Mouse (Mus musculus) monocyte, adult 2 months (primary cell): ENCODE measurements at regions not wholly inside any gene's neighbourhood (a gene's known extent, or its start where the extent isn't known, plus 50 kb on each side); places are given as distances from the start of the nearest gene placed in this dataset.

Source experiments
- DNase-seq, 2 experiments: peaks; one replicate each; pipeline ENCODE4 v3.0.0; 2022; ENCODE audit warnings: low spot score in 2 of 2, low read depth in 1 of 2

DNA sequence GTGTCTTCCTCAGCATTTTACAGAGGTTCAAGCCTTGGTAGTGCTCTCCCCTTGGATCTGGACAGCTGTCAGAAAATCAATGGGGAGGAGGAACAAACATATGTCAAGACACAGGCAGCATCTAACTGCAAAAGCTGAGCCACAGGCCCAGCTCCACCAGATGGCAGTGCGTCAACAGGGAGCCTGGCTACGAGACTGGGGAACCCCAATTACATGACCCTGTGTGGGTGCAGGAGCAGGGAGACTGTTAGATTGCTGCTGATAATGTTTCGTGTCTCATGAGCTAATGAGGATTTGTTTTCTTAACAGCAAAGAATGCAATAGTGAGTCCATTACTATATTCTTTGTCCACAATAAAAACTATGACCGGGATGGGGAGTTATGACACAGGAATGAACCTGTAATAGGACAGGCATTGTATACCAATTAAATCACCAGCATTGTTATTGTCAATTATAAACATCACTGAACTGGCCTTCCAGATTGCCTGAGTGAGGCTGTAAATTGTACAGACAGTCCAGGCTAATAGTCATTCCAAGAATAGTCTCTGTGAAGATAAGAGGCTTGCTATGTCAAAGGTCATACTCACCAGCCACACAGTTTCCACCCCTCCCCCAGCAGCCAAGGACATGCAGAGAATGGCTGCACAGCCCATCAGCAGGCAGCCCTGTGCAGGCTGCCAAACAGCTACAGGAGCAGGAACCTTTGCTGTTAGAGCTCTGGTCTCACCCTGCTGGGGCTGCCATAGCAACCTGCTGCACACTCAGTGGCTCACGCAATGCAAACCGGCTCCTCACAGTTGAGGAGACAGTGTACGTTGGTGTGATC is 58.8 kb upstream of the Barx2 start:
- no peak for DNase-seq

DNA sequence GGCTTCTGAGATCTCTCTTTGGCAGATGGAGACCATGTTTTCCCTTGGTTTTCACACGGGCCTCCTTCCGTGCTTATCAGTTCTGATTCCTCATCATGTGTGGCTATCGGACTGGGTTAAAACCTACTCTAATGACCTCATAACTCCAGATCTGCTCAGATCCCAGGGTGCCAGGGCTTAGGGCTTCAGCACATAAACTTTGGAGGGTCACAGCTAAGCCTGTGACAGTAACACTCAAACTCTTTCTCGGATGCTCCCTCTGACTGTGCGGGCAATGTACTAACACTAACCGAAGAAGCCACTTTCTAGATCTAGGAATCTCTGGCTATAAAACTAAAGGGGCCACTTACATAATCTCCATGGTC is 59.3 kb upstream of the Barx2 start:
- no peak for DNase-seq

DNA sequence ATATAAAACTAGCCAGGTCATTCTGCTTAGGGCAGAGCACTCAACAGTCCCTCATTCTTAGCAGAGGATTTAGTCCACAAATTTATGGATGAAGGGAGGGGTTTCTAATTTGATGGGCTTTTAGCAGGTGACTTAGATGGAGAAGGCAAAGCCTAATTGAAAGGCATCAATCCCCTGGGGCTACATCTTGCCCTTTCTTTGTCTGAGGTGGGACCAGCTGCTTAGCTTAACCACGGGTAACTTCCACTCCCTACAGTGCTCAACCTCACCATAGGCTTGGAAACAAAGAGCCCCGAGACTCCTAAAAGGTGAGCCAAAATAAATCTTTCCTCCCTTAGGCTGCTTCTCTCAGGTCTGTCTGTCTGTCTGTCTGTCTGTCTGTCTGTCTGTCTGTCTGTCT is 62.9 kb upstream of the Barx2 start:
- DNase-seq = no peak

- DNase-seq = no peak
These were observed 64.8 kb upstream of the Barx2 start for GRCm38 (mm10) chr9:31978071-31978470.

GRCm38 (mm10) chr9:31979211-31979610 is 65.9 kb upstream of the Barx2 start:
- no peak for DNase-seq

GRCm38 (mm10) chr9:31980459-31980858 is 67.2 kb upstream of the Barx2 start:
- DNase-seq = no peak

DNA sequence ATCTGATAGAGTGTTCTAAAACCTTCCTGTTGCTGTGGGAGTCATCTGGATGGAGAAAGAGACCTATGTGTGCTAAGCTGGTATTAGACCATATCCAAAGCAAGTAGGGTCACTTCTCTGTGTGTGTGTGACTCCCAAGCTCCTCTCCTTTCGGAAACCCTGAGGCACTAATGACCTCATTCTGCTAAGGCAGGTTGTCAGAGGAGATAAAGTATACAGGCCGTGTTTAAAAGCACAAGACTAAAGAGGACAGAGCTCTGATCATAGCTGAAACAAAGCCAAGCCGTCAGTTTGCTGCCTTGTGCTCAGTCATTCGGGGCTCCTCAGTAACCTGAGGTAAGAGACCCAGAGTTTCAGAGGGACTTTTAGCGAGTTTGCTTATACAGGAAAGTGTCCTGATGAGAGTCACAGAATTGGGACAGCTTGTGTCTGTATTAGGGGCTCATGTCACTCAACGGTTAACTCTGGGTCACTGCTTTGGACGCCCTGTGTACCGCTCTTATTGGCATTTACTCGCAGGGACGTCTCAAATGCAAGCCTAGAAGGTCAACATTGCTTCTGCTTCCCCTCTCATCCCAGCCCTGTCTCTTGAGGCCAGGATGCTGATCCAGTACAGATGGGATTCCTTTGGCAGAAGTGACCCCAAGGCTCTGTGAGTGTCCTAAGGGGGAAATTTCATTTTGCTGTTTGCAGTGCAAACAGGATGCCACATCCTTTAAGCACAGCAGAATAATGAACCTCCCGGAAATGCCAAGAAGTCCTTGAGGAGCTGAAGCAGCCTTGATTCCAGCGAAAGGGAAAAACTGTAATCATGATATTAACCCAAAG is 70.7 kb upstream of the Barx2 start:
- DNase-seq = no peak

DNA sequence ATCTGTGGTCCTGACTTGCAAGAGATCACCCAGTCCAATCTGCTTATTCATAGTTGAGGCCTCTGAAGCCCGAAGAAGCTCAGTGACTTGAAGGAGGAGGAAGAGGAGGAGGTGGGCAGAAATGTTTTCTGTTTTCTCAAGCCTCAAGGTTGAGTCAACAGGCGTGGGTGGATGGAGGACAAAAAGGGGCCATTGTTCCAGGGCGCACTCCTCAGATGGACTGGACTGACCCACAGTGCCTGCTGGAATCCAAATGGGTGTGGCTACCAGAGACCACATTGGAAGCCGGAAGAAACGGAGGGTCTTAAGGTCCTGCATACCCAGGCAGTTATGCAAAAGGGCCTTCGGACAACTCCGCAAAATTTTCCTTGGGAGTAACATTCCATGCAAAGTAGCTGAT is 75.6 kb upstream of the Barx2 start:
- DNase-seq = no peak

DNA sequence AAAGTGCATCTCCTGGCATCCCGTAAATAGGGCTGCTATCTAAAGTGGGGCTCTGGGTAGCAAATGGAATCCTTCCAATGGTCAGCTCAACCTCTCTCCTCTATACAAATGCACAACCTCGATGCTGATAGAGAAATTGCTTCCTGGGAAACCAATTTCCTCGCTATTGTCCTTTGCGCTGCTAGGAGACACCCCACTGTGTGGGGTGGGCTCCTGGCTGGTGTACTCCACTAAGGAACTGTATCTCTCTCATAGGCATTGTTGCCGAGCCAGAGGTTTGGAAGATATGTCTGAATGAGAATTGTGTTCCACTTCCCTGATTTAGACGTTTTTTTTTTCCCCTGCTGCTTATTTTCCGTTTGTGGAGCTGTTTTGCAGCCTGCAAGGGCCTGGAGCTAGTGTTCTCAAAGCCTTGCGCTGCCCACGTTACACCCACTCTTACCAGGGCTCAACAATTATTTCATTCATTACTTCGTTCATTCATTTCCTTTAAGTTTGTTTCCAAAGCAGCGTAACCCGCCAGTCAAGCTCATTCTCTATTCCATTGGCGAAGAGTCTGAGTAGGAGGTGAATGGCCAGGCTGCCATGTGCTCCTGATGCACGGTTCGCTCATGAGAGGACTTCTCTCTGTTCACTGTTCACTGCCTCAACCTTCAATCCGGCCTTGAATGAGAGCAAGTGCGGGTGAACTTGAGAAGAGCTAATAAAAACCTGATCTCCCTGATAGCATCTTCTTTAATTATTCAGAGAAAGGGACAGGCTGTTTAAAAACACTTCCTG is 76.5 kb upstream of the Barx2 start:
- DNase-seq = no peak

GRCm38 (mm10) chr9:31990456-31990855 is 77.2 kb upstream of the Barx2 start:
- no peak for DNase-seq

GRCm38 (mm10) chr9:31993631-31994601 is 80.7 kb upstream of the Barx2 start:
- no peak for DNase-seq

GRCm38 (mm10) chr9:31995101-31995500 is 81.8 kb upstream of the Barx2 start:
- no peak for DNase-seq

DNA sequence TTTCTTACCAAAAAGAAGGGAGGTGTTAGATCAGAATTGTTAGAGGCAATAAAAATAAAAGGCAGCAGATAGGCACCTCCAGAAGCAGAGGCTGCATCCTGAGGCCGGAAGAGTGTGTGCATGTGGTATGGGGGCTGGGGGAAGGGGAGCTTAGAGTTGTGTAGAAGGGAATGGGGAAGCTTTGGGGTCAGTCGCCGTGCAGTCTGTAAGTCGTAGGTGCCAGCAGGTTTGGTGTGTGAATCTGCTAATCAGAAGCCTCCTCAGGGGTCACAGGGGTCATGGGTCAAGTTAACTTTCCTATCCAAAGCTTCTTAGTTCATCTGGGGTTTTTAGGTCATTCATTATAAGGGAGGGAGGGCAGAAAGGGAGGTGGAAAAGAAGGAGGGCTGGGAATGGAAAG is 82.4 kb upstream of the Barx2 start:
- DNase-seq = no peak

DNA sequence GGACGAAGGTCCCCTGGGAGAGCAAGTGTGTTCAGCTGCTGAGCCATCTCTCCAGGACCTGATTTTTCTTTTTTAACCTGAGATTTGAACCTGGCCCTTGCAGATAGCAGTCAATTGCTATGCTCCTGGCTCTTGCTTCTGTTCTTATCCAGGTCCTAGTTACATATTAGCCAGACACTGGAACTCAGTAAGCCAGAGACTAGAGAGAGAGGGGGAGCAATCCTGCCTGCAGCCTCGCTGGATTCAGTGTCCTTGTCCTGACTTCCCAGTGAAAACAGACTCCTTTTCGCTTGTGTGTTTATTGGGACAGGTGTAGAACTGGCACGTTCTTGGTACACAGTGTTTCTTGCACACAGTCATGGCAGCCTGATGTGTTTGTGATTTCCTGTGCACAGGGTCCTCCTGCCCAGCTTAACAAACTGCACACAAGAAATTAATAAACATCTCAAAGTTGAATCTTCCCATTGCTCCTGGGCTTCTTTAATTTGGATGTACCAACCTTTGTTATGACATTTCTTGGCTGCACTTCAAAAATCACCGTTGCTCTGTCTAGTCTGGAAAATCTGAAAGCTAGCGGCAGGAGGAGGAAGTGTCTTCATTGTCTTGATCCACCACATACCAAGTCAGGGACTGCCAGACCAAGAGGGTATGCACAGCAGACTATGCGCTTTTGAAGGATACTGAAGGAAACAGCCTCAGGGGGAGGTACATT is 83.4 kb upstream of the Barx2 start:
- no peak for DNase-seq

- peak in 1 of 2 experiments; percentile 5 for DNase-seq
These were observed 84.2 kb upstream of the Barx2 start for GRCm38 (mm10) chr9:31997178-31998097.

DNA sequence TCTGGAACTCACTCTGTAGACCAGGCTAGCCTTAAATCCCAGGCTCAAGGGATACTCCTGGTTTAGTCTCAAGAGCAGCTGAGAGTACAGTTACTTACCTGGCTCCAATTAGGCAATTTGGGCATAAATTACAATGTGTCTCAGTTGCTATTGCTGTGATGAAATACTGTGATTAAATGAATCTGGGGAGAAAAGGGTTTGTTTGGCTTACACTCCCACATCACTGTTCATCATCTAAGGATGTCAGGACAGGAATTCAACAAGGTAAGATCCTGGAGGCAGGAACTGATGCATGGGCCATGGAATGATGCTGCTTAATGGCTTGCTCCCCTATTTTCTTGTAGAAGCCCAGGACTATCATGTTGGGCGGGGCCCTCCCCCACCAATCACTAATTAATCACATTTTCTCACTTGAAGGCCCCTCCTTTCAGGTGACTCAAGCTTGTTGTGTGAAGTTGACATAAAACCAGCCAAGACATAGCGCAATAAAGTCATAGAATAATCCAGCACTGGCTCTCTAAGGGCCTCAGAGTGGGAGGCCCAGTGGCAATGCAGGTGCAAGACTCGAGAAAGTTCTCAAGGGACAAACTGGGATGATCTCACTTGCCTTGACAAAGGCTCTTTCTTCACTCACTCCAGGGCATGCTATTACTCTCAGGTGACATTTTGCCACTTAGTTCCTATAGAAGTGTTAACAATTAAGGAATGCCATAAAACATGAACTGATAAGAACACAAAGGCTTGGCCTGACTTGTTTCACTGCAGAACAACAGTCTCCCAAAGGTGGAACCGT is 85.4 kb upstream of the Barx2 start:
- DNase-seq = no peak

GRCm38 (mm10) chr9:31999760-32000159 is 86.5 kb upstream of the Barx2 start:
- no peak for DNase-seq

- no peak for DNase-seq
These were observed 89.7 kb upstream of the Barx2 start for GRCm38 (mm10) chr9:32002924-32003323.
